Mouse (Mus musculus) layer of hippocampus, adult 2 months (tissue): ENCODE results near the gene Ankrd10. TPM values are rescaled to one million over a fixed set of nuclear protein-coding genes. Genes with fewer than 3 reads are reported as not detected.
"Not testable (repeated sequence)": the region's sequence is repeated elsewhere in the genome, so short reads cannot be mapped to it uniquely, and the experiment has no call there.

Source experiments
- DNase-seq, 2 experiments: peaks; one replicate each; pipeline ENCODE4 v3.0.0; 2022; ENCODE audit warnings: low spot score in 2 of 2
- H3K27ac ChIP-seq: fragments of 200-600 bp; 2 replicates; pipeline ENCODE4 v1.8.1; 2022
- H3K4me3 ChIP-seq: fragments of 200-600 bp; 2 replicates; pipeline ENCODE4 v1.8.1; 2022; ENCODE audit warnings: mild to moderate bottlenecking
- CTCF ChIP-seq: fragments of 200-600 bp; conservative IDR thresholded peaks from 2 replicates; pipeline ENCODE4 v1.8.1; 2022; ENCODE audit warnings: antibody characterized with exemption, mild to moderate bottlenecking, moderate library complexity
- long read RNA-seq, 2 experiments: library from polyadenylated mRNA; stranded (forward); transcript quantifications; one replicate each; pipeline ENCODE4 v2.0.0; 2021; ENCODE audit warnings: borderline mapping rate in 2 of 2
- total RNA-seq, 2 experiments: library from RNA; stranded (reverse); gene quantifications; 2 replicates each; pipeline ENCODE4 v1.2.3; 2021

Gene Ankrd10
- 10 to 100 TPM; 55.4 to 71.2 TPM for total RNA-seq
- long read RNA-seq, experiment 1, full-length matches to known transcripts, result 6 of 16 reads
- long read RNA-seq, experiment 1, partial matches to known transcripts, result 4 of 16 reads
- long read RNA-seq, experiment 1, other reads (novel, unspliced or antisense), result 6 of 16 reads
- long read RNA-seq, experiment 2, full-length matches to known transcripts, result 12 of 21 reads
- long read RNA-seq, experiment 2, partial matches to known transcripts, result 4 of 21 reads
- long read RNA-seq, experiment 2, other reads (novel, unspliced or antisense), result 5 of 21 reads

DNA sequence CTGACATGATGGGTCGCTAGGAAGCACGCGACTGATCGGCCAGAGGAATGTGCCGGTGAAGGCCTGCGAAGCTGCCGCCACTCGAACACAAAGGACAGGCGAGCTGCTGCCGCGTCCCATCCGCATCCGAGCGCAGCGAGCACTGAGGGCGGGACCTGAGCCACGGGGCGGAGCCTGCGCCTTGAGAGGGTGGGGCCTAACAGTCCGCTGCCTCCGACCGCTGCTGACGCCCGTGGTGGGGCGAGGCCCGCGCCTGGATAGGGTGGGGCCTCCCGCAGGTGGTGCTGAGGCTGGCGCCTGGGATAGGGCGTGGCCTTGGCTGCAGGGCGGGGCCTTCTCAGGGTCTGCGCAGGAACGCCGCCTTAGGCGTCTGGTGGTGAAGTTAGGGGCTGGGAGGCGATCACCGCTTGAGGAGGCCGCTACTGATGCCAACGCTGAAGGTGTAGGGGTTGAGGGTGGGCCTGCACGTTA lies at the start of gene Ankrd10:
Ankrd10 (minus strand) TSS at position 147 of the 471 bp plus-strand sequence.
- Histone ChIP-seq H3K27ac (peak within 1 kb of the TSS; percentile 97), H3K4me3 (peak within 1 kb of the TSS; percentile 85)
- peak; percentile 95 to 97 for DNase-seq
- TF ChIP-seq CTCF, result no peak

DNA sequence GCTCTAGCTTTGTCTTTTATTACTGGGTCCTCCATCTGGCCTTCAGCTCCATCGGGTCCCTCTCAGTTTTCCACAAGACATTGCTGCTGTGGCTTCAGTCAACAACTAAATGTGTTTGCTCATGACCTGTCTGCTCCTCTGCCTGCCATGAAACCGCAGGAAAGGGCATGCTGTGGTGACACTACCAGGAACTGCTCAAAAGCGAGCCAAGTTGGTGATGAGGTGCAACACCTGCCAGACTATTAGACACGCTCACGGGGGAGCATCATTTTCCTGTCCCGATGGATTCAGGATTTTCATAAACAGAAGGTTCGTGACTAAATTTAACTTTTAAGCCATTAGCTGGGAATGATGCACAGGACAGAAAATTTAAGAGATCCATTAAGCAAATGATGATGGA lies 49.0 kb upstream of the Ankrd10 start:
- no peak overlapping the region for H3K27ac ChIP-seq
- no peak for TF ChIP-seq CTCF

DNA sequence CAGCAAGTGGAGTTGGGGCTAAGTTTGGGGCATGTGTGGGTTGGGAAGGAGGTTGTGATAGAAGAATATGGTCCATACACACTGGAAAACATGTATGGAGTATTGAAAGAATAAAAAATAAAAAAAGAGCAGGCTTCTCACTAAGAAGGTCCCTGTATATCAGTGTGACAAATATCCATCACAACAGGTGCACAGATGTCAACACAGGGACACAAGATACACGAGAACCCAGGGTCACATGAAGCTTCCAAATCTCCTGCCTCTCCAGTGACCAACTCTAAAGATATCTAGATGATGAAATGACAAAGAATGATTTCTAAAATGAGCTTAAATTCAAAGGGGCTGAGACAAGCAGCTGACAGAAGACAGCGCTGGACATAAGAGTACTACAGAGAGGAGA lies 32.8 kb upstream of the Ankrd10 start:
- DNase-seq, result no peak
- Histone ChIP-seq H3K27ac (no peak overlapping the region), H3K4me3 (no peak overlapping the region)
- TF ChIP-seq CTCF, result no peak

More for the DNA sequence above, 49.0 kb upstream of the Ankrd10 start:
- no peak for DNase-seq
- no peak overlapping the region for H3K4me3 ChIP-seq

DNA sequence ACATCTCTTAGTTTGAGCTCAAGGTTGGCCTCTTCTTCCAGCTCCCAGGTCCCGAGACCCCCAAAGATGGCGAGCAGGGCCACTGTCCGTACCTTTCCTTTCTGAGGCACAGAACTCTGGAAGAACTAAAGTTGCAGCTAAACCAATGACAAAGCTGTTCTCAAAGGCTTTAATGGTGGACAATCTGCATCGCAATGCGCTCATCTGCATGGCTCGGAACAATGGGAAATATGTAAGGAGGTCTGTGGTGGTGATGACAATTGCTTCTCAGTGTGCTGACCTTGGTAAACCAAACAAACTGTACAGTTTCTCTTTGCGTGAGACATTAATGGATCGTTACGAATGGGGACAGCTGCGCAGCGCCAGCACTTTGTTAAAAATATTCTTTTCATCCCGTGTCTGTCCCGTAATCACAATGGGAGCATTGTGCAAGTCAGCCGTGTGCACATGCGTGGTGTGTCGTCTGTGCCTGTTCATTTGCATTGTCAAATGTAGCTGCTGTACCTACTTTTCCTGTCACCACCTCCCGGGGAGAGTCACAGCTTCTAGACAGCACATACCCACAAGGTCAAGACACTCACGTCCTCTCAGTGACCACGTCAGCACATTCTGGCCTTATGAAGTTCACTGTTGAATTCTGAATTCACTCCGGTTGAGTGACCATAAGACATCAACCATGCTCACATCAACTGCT lies 30.6 kb upstream of the Ankrd10 start:
- DNase-seq, H3K4me3 ChIP-seq, H3K27ac ChIP-seq: not testable (repeated sequence)

GRCm38 (mm10) chr8:11661969-11662368 lies 26.4 kb upstream of the Ankrd10 start:
- no peak for TF ChIP-seq CTCF
- Histone ChIP-seq H3K4me3 (no peak overlapping the region), H3K27ac (no peak overlapping the region)
- DNase-seq, result peak in 1 of 2 experiments; percentile 15

DNA sequence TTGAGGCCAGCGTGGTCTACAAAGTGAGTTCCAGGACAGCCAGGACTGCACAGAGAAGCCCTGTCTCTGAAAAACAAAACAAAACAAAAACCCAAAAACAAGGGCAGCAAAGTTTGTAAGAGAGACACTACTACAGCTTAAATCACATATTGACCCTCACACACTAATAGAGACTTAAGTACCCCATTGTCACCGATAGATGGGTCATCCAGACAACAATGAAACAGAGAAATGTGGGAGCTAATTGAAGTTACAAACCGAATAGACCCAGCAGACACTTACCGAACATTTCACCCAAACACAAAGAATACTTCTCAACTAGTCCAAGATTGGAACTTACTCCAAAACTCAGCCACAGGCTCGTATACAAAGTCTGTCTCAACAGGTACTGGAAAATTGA lies 14.5 kb upstream of the Ankrd10 start:
- Histone ChIP-seq H3K27ac (no peak overlapping the region), H3K4me3 (no peak overlapping the region)
- no peak for TF ChIP-seq CTCF
- no peak for DNase-seq

GRCm38 (mm10) chr8:11643123-11643522 lies 7.6 kb upstream of the Ankrd10 start:
- TF ChIP-seq CTCF, result no peak
- Histone ChIP-seq H3K4me3 (no peak overlapping the region), H3K27ac (no peak overlapping the region)
- no peak for DNase-seq

- TF ChIP-seq CTCF, result no peak
- no peak for DNase-seq
- Histone ChIP-seq H3K27ac (no peak overlapping the region), H3K4me3 (no peak overlapping the region)
Observed at GRCm38 (mm10) chr8:11640606-11641005, 5.0 kb upstream of the Ankrd10 start.

DNA sequence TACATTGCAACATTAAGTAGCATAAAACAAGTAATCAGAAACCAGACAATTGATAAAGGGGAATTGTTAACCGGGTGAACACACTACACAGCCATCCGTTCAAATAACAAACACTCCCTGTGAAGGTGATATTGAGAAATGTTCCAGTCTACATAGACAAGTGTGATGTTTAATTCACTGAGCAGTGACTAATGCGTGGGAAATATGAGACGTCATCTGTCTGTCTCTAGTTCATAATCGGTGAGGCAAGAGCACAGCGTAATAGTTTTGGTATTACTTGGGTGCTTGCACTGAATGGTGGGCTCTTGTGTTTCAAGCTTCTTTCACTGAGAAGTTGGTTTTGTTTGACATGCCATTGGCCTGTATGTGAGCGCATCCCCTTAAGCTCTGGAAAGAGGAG lies 2.0 kb upstream of the Ankrd10 start:
- Histone ChIP-seq H3K4me3 (no peak overlapping the region), H3K27ac (no peak overlapping the region)
- TF ChIP-seq CTCF, result no peak
- DNase-seq, result no peak

DNA sequence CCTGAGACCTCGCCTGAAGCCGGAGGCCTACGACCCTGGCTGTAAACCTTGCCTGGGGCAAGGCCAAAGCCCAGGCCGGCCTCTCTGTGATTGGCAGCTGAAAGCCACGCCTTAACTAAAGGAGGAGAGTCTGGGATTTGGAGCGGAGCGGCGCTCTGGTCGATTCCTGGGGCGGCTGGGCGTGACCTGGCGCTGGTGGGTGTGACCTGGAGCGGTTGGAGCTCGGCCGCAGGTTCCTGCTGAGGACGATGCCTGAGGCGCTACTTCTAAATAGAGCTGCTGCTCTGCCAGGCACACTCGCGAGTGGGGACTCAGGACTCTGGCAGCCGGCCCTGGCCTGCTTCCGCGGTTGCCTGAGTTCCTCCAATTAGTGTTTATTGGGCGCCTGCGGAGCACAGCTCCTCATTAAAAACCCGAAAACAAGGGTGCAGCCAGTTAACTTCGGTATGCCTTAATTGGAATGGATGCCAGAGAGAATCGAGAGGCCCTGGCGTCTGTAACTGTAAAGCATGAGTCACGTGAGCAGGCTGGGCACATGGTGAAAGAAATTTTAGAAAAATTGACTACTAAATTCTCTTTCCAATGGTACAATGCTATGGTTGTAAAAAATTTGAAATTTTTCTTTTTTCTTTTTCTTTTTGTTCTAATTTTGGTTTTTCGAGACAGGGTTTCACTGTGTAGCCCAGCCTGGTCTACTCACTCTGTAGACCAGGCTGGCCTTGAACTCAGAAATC lies 934 bp upstream of the Ankrd10 start:
- H3K27ac ChIP-seq, result peak overlapping the region; percentile 97
- H3K4me3 ChIP-seq, result peak overlapping the region; percentile 85
- DNase-seq, result peak; percentile 76 to 88
- TF ChIP-seq CTCF, result no peak

- DNase-seq, result peak; percentile 84 to 87
- TF ChIP-seq CTCF, result peak; percentile 61
- H3K27ac ChIP-seq, result peak overlapping the region; percentile 97
Observed at GRCm38 (mm10) chr8:11635012-11635577, 462 bp downstream of the Ankrd10 start.

DNA sequence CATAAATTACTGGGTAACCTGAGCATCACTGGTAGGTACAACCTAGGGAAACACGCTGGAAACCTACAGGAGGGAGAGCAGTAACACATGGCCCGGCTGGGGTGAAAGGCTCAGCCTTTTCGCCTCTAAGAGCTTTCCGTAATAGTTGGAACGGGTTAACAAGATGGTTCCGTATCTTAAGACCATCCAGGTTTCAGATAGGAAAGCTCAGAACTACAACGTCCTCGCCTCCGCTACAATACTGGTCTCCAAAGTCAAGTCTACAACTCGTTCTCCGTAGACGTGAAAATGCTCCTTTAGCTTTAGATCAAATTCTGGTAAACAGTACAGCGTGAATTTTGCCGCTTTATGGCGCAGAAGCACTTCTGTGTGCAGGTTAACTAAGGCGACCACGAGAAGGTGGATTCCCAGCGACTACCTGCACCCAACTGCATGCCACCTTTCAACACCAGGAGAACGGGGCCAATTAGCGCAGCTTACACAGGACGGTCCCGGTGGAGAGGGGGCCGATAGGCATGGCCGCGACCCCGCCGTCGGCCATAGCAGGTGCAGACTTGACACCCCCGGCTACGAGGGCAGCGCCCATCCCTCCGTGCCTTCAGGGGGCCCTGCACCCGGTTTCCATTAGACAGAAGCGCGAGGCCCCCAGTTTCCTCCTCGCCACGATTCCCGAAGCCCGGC lies 1.1 kb downstream of the Ankrd10 start:
- Histone ChIP-seq H3K4me3 (peak overlapping the region; percentile 85), H3K27ac (peak overlapping the region; percentile 97)
- DNase-seq, result no peak
- no peak for TF ChIP-seq CTCF

More at GRCm38 (mm10) chr8:11635012-11635577, 462 bp downstream of the Ankrd10 start:
- peak overlapping the region; percentile 85 for H3K4me3 ChIP-seq
